Mouse (Mus musculus) spleen, adult 2 months (tissue): ENCODE measurements around the gene E130114P18Rik. TPM values are rescaled to one million over a fixed set of nuclear protein-coding genes. Genes with fewer than 3 reads are reported as not detected.
A peak's percentile ranks its signal among the peaks of the same experiment; 100 is the strongest.

Experiments used
- DNase-seq, 2 experiments: peaks; one replicate each; pipeline versions ENCODE4 v3.0.0 to v3.0.0-alpha.2; 2012 to 2021; ENCODE audit warnings: low spot score in 2 of 2, low read depth in 1 of 2
- H3K27ac ChIP-seq: fragments of 200-500 bp; 2 replicates; pipeline ENCODE4 v1.5.1; 2012; ENCODE audit warnings: low read length, inconsistent platforms; ENCODE audit not compliant: insufficient read depth
- H3K27me3 ChIP-seq: fragments of 200-500 bp; 2 replicates; pipeline ENCODE4 v1.6.1; 2012; ENCODE audit warnings: mild to moderate bottlenecking, moderate library complexity, low read length, inconsistent platforms; ENCODE audit not compliant: control insufficient read depth, insufficient read depth
- H3K36me3 ChIP-seq: fragments of 200-500 bp; 2 replicates; pipeline ENCODE4 v1.6.1; 2012; ENCODE audit warnings: mild to moderate bottlenecking, low read length, inconsistent platforms; ENCODE audit not compliant: control insufficient read depth, insufficient read depth
- H3K4me1 ChIP-seq: fragments of 200-500 bp; 2 replicates; pipeline ENCODE4 v1.6.1; 2011; ENCODE audit warnings: inconsistent platforms; ENCODE audit not compliant: control insufficient read depth, insufficient read depth, insufficient read length
- H3K4me3 ChIP-seq: fragments of 200-500 bp; 2 replicates; pipeline ENCODE4 v1.5.1; 2011; ENCODE audit warnings: mild to moderate bottlenecking, inconsistent platforms; ENCODE audit not compliant: insufficient read depth, insufficient read length; ENCODE audit errors: extremely low read depth
- CTCF ChIP-seq: fragments of 200-500 bp; IDR thresholded peaks from 2 replicates; pipeline ENCODE4 v1.5.1; 2011; ENCODE audit warnings: mild to moderate bottlenecking, inconsistent platforms; ENCODE audit not compliant: insufficient read depth, insufficient read length, insufficient replicate concordance; ENCODE audit errors: extremely low read depth
- POLR2A ChIP-seq: fragments of 200-500 bp; IDR thresholded peaks from 2 replicates; pipeline ENCODE4 v1.6.1; 2011; ENCODE audit warnings: low read depth, low read length, inconsistent platforms
- WGBS: fragments of 180-500 bp; shearing (Covaris S2); methylation state at CpG from one replicate; pipeline ENCODE4 v1.1.7; 2018; 5-methylcytosine and 5-hydroxymethylcytosine counted together
- polyA plus RNA-seq: library from polyadenylated mRNA; depleted of rRNA; stranded (reverse); fragments of >200 nt; gene quantifications from 2 replicates; pipeline ENCODE4 v1.2.3, GENCODE M21; 2012

Gene E130114P18Rik
- polyA plus RNA-seq, 1 experiment: not detected

DNA sequence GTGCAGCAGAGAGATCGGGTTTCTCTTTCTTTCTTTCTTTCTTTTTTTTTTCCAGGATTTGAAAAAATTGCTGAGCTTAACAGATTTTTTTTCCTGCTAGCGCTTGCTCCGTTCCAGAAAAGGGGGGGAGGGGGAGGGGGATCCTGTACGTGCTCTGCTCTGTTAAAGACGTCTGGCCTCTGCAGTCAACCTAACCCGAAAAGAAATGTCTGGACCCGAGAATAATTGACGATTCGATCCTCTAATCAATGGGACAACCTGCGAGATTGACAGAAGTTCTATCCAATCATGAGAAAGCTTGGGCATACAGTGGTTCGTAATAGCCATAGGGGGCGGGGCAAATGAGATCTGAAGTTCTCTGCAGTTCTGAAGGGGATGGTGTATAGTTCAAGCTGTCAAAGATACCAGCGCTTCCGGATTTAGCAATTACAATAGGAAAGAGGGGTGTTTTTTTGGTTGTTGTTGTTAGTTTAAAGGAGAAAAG, 4.7 kb downstream of the E130114P18Rik start:
- Histone ChIP-seq H3K27me3 (peaks cover 23% of the 10 kb centered on the region), H3K4me1 (peaks cover 2% of the 10 kb centered on the region), H3K27ac (peak overlapping the region; percentile 2; the same call in 1 of the 2 replicates), H3K4me3 (peak overlapping the region; percentile 82), H3K36me3 (no peaks in the 10 kb centered on the region)
- TF ChIP-seq CTCF: no peak
- TF ChIP-seq POLR2A: no peak
- DNase-seq: peak; percentile 89 to 99
- WGBS: 0% methylated on average over 14 of the region's 14 CpGs

DNA sequence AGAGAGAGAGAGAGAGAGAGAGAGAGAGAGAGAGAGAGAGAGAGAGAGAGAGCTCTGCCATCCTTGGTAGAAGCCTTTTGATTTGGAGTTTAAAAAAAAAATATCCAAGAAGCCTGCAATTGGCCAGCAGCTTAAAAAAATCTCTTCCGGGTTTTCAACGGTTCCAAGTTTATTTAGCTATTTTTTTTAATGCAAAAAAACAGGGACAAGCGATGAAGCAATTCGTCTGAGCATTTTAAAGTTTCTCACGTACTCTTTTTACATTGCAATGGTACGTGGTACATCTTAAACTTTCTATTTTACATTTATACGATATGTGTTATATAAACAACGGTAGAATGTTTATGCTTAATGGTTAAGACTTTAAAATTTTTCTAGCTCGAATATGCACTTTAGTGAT, 5.2 kb downstream of the E130114P18Rik start, which contains the start of gene Nfia:
Nfia (plus strand) TSS at position 94 of the 400 bp plus-strand sequence.
- DNase-seq: no peak
- Histone ChIP-seq H3K27me3 (peaks cover 19% of the 10 kb centered on the region), H3K27ac (peak within 1 kb of the TSS; percentile 95), H3K4me1 (peaks cover 2% of the 10 kb centered on the region), H3K36me3 (no peaks in the 10 kb centered on the region), H3K4me3 (peak within 1 kb of the TSS; percentile 82)
- TF ChIP-seq CTCF (no peak), POLR2A (no peak)
- under 1% methylated on average over 9 of the region's 9 CpGs for WGBS

DNA sequence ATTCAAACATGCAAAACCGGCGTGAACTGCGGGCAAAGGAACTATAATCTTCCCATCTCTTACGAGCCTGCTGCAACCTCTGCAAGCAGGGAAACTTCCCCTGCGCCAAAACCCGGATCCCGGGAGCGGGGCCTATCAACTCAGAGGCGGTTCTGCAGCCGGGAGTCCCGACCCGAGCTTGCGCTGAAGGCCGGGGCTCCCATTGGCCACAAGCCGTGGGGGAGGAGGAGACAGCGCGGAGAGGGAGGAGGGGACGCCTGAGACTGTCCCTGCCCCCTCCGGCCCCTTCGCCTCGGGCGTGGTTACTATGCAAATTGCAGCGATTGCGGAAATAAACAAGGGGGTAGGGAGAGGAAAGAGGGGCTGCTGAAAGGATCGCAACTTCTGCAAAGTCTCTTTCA, 5.8 kb downstream of the E130114P18Rik start:
- peak overlapping the region; percentile 95 for H3K27ac ChIP-seq
- peaks cover 2% of the 10 kb centered on the region for H3K4me1 ChIP-seq
- TF ChIP-seq POLR2A (peak; percentile 41; the same call in 1 of the 2 replicates), CTCF (no peak)
- DNase-seq: peak; percentile 89 to 95
- peak overlapping the region; percentile 82 for H3K4me3 ChIP-seq
- no peaks in the 10 kb centered on the region for H3K36me3 ChIP-seq
- H3K27me3 ChIP-seq: peaks cover 13% of the 10 kb centered on the region
- WGBS: under 1% methylated on average over 25 of the region's 25 CpGs

GRCm38 (mm10) chr4:97771426-97771825, 6.5 kb downstream of the E130114P18Rik start:
- peaks cover 8% of the 10 kb centered on the region; the same call in 1 of the 2 replicates for H3K27me3 ChIP-seq
- peaks cover under 1% of the 10 kb centered on the region for H3K4me1 ChIP-seq
- no peak for TF ChIP-seq CTCF
- no peak for TF ChIP-seq POLR2A
- H3K4me3 ChIP-seq: peak overlapping the region; percentile 70
- no peak overlapping the region; the same call in 1 of the 2 replicates for H3K27ac ChIP-seq
- 30% methylated on average over 5 of the region's 5 CpGs for WGBS
- no peak for DNase-seq
- H3K36me3 ChIP-seq: no peaks in the 10 kb centered on the region

- no CpG with 5 or more reads among the region's 1 CpGs for WGBS
- DNase-seq: no peak
- H3K4me3 ChIP-seq: no peak overlapping the region
- H3K27me3 ChIP-seq: no peaks in the 10 kb centered on the region
- no peaks in the 10 kb centered on the region for H3K36me3 ChIP-seq
- H3K27ac ChIP-seq: no peak overlapping the region
- no peaks in the 10 kb centered on the region for H3K4me1 ChIP-seq
- TF ChIP-seq POLR2A (no peak), CTCF (no peak)
These were observed 8.0 kb downstream of the E130114P18Rik start for GRCm38 (mm10) chr4:97769861-97770260.

DNA sequence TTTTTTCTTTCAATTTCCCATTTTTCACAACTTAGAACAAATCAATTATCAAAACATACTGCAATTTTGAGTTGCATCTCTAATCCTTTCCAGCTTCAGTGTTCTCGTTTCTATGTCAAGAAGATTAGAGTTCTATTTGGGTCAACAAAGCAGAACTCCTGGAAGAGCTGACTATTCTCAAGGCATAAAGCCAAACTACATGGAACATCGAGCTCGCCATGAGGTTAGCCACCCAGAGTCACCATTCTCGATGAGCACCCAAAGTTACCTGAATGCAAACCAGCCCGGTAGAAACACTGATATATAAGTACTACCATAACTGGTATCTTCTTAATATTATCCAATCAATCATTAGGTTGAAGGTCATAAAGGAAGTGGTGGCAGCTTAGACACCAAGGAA, 10.4 kb downstream of the E130114P18Rik start:
- DNase-seq: no peak
- no peaks in the 10 kb centered on the region for H3K27me3 ChIP-seq
- H3K27ac ChIP-seq: no peak overlapping the region
- no peaks in the 10 kb centered on the region for H3K4me1 ChIP-seq
- no peak for TF ChIP-seq POLR2A
- no peak overlapping the region for H3K4me3 ChIP-seq
- WGBS: 91% methylated on average over 5 of the region's 5 CpGs
- no peaks in the 10 kb centered on the region for H3K36me3 ChIP-seq

- TF ChIP-seq POLR2A (no peak), CTCF (no peak)
- Histone ChIP-seq H3K36me3 (no peaks in the 10 kb centered on the region), H3K4me3 (no peak overlapping the region), H3K27me3 (no peaks in the 10 kb centered on the region), H3K4me1 (no peaks in the 10 kb centered on the region), H3K27ac (no peak overlapping the region)
- 74% methylated on average over 4 of the region's 4 CpGs for WGBS
- DNase-seq: no peak
These were observed 10.9 kb downstream of the E130114P18Rik start for GRCm38 (mm10) chr4:97767025-97767424.
